Mouse (Mus musculus) midbrain, embryonic 11.5 days (tissue): ENCODE measurements around the gene Nphs1. TPM values are rescaled to one million over a fixed set of nuclear protein-coding genes. Genes with fewer than 3 reads are reported as not detected.
"Not testable (repeated sequence)": the region's sequence is repeated elsewhere in the genome, so short reads cannot be mapped to it uniquely, and the experiment has no call there.

ENCODE experiments used
- ATAC-seq: fragments of 200-750 bp; cut with Nextera tagmentation; 2 replicates; pipeline ENCODE4 v1.8.0; 2017; ENCODE audit warnings: moderate TSS enrichment, moderate library complexity; ENCODE audit not compliant: low FRiP score
- DNase-seq: peaks from one replicate; pipeline ENCODE4 v3.0.0; 2015; ENCODE audit warnings: low spot score; ENCODE audit errors: missing footprints
- H3K27ac ChIP-seq: fragments of 300-500 bp; sonication (generic); 2 replicates; pipeline ENCODE4 v1.5.1; 2014; ENCODE audit warnings: low read depth, low read length
- H3K27me3 ChIP-seq: fragments of 300-500 bp; sonication (generic); 2 replicates; pipeline ENCODE4 v1.6.1; 2014; ENCODE audit warnings: mild to moderate bottlenecking, low read length, moderate library complexity, mixed read lengths; ENCODE audit not compliant: control insufficient read depth, insufficient read depth
- H3K36me3 ChIP-seq: fragments of 300-500 bp; sonication (generic); 2 replicates; pipeline ENCODE4 v1.6.1; 2014; ENCODE audit warnings: mild to moderate bottlenecking, low read length, moderate library complexity, mixed read lengths; ENCODE audit not compliant: control insufficient read depth, insufficient read depth
- H3K4me1 ChIP-seq: fragments of 300-500 bp; sonication (generic); 2 replicates; pipeline ENCODE4 v1.6.1; 2014; ENCODE audit warnings: low read length; ENCODE audit not compliant: control insufficient read depth, insufficient read depth
- H3K4me2 ChIP-seq: fragments of 300-500 bp; sonication (generic); 2 replicates; pipeline ENCODE4 v1.6.1; 2014; ENCODE audit warnings: mild to moderate bottlenecking, moderate library complexity
- H3K4me3 ChIP-seq: fragments of 300-500 bp; sonication (generic); 2 replicates; pipeline ENCODE4 v1.5.1; 2014; ENCODE audit warnings: low read depth, low read length
- H3K9ac ChIP-seq: fragments of 300-500 bp; sonication (generic); 2 replicates; pipeline ENCODE4 v1.6.1; 2014; ENCODE audit warnings: low read length
- H3K9me3 ChIP-seq: fragments of 300-500 bp; sonication (generic); 2 replicates; pipeline ENCODE4 v1.6.1; 2016; ENCODE audit warnings: low read length; ENCODE audit not compliant: control insufficient read depth
- WGBS: fragments of 180-500 bp; shearing (Covaris S2); extraction: QIAGEN DNeasy Blood & Tissue Kit; methylation state at CpG from one replicate; pipeline ENCODE4 v1.1.7; 2014; 5-methylcytosine and 5-hydroxymethylcytosine counted together
- polyA plus RNA-seq: library from polyadenylated mRNA; unstranded; fragments of >200 nt; fragmentation: Nextera tagmentation; extraction: Ambion mirVana; gene quantifications from 2 replicates; pipeline ENCODE4 v1.2.1, GENCODE M21; 2014

Gene Nphs1
- polyA plus RNA-seq, 1 experiment from 2014 or later: not detected

GRCm38 (mm10) chr7:30495506-30496042 is 37.5 kb downstream of the Nphs1 start:
- not testable (repeated sequence) for H3K27ac ChIP-seq, H3K27me3 ChIP-seq, H3K9me3 ChIP-seq, H3K9ac ChIP-seq, H3K4me2 ChIP-seq, ATAC-seq, DNase-seq, H3K4me3 ChIP-seq, H3K4me1 ChIP-seq, H3K36me3 ChIP-seq
- 62% methylated on average over 5 of the region's 5 CpGs for WGBS

- not testable (repeated sequence) for H3K36me3 ChIP-seq, ATAC-seq, H3K4me1 ChIP-seq, H3K27ac ChIP-seq, H3K9me3 ChIP-seq, H3K27me3 ChIP-seq, H3K4me3 ChIP-seq, H3K9ac ChIP-seq, H3K4me2 ChIP-seq
- WGBS: 79% methylated on average over 5 of the region's 5 CpGs
- peak; percentile 84 for DNase-seq
Measured at GRCm38 (mm10) chr7:30501159-30501558, 43.0 kb downstream of the Nphs1 start.

- no peak overlapping the region for H3K27ac ChIP-seq
- H3K9ac ChIP-seq: no peak overlapping the region
- ATAC-seq: no peak
- no peak overlapping the region for H3K4me3 ChIP-seq
- no peaks in the 10 kb centered on the region for H3K27me3 ChIP-seq
- H3K9me3 ChIP-seq: no peaks in the 10 kb centered on the region
- no peaks in the 10 kb centered on the region for H3K4me1 ChIP-seq
- H3K36me3 ChIP-seq: no peaks in the 10 kb centered on the region
- 71% methylated on average over 4 of the region's 4 CpGs for WGBS
- DNase-seq: no peak
- H3K4me2 ChIP-seq: no peak overlapping the region
Measured at GRCm38 (mm10) chr7:30508061-30508460, 49.9 kb downstream of the Nphs1 start.

- H3K4me3 ChIP-seq: no peak overlapping the region
- WGBS: 58% methylated on average over 24 of the region's 24 CpGs
- no peak for DNase-seq
- H3K9ac ChIP-seq: no peak overlapping the region
- no peaks in the 10 kb centered on the region for H3K27me3 ChIP-seq
- ATAC-seq: no peak
- H3K9me3 ChIP-seq: no peaks in the 10 kb centered on the region
- no peak overlapping the region for H3K4me2 ChIP-seq
- no peaks in the 10 kb centered on the region for H3K4me1 ChIP-seq
- H3K36me3 ChIP-seq: no peaks in the 10 kb centered on the region
- H3K27ac ChIP-seq: no peak overlapping the region
Measured at GRCm38 (mm10) chr7:30515003-30515760, 57.1 kb downstream of the Nphs1 start.

GRCm38 (mm10) chr7:30518325-30518724 is 60.2 kb downstream of the Nphs1 start:
- H3K36me3 ChIP-seq: peaks cover under 1% of the 10 kb centered on the region; the same call in 1 of the 2 replicates
- no peak overlapping the region for H3K4me3 ChIP-seq
- H3K27me3 ChIP-seq: no peaks in the 10 kb centered on the region
- WGBS: 40% methylated on average over 8 of the region's 8 CpGs
- no peak for ATAC-seq
- H3K4me1 ChIP-seq: no peaks in the 10 kb centered on the region
- H3K9ac ChIP-seq: no peak overlapping the region
- no peak overlapping the region for H3K4me2 ChIP-seq
- H3K9me3 ChIP-seq: no peaks in the 10 kb centered on the region
- H3K27ac ChIP-seq: no peak overlapping the region
- DNase-seq: no peak

DNA sequence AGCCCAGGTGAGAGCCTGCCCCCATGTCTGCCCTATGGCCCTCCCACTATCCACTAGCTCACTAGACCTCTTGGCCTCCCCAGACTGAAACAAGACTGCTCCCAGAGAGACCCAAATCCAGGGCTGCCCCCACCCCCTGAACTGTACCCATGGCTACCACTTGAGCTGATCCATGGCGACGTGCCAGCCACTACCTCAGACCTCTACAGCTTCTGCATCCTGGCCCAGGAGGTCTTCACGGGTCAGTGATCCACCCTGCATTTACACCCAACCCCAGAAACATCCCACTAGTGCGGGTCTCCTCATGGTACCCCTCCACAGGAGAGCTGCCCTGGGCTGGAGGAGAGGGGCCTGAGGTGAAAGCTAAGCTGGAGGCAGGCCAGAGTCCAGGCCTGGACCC is 62.3 kb downstream of the Nphs1 start:
- ATAC-seq (peak; percentile 47), DNase-seq (no peak)
- Histone ChIP-seq H3K27me3 (no peaks in the 10 kb centered on the region), H3K36me3 (peaks cover 15% of the 10 kb centered on the region; the same call in 1 of the 2 replicates), H3K27ac (no peak overlapping the region), H3K4me2 (no peak overlapping the region), H3K4me3 (no peak overlapping the region), H3K9me3 (no peaks in the 10 kb centered on the region), H3K4me1 (no peaks in the 10 kb centered on the region), H3K9ac (no peak overlapping the region)
- WGBS: 51% methylated on average over 4 of the region's 4 CpGs

DNA sequence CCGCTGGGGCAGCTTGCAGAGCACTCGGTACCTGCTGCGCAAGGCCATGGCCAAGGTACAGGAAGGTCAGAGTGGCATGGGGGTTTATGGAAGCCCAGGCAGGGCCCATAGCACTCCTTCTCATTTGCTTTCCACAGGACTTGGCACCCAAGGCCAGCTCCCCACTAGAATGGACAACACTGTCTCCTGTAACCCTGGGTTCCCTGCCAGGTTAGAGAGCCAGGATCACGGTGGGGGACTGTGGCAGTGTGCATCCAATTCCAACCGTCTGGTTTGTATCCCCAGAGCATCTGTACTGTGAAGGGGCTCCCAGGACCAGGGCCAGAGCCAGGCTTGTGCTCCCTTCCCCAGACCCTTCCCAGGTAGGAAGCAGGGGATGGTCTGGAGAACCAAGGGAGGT is 62.7 kb downstream of the Nphs1 start:
- 70% methylated on average over 5 of the region's 5 CpGs for WGBS

DNA sequence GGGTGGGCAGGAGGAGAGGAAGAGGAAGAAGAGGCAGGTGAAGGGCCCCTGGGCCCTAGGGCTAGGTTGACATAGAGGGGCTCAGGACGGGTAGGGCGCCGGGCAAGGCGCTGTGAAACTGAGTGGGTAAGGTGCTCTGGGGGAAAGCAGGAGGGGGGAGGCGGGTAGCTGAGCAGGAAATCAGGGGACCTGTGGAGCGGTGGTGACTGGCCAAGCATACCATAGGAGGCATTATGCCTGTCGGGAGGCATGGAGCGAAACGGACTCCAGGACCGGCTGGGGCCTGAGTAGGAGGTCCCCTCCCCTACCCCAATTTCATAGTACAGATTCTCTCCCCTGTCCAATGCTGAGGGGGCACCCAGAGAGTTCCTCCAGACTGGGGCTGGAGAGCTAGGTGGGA is 64.8 kb downstream of the Nphs1 start:
- Histone ChIP-seq H3K4me1 (no peaks in the 10 kb centered on the region), H3K36me3 (peaks cover 32% of the 10 kb centered on the region), H3K9me3 (no peaks in the 10 kb centered on the region), H3K9ac (no peak overlapping the region), H3K4me2 (no peak overlapping the region), H3K27me3 (no peaks in the 10 kb centered on the region), H3K4me3 (no peak overlapping the region), H3K27ac (no peak overlapping the region)
- 88% methylated on average over 10 of the region's 10 CpGs for WGBS
- ATAC-seq: no peak
- DNase-seq: no peak

More for the DNA sequence above, 62.7 kb downstream of the Nphs1 start:
- DNase-seq (no peak), ATAC-seq (no peak)
- no peak overlapping the region for H3K9ac ChIP-seq
- no peak overlapping the region for H3K4me3 ChIP-seq
- no peak overlapping the region for H3K4me2 ChIP-seq
- peaks cover 19% of the 10 kb centered on the region; the same call in 1 of the 2 replicates for H3K36me3 ChIP-seq
- no peaks in the 10 kb centered on the region for H3K27me3 ChIP-seq
- H3K4me1 ChIP-seq: no peaks in the 10 kb centered on the region
- H3K9me3 ChIP-seq: no peaks in the 10 kb centered on the region
- no peak overlapping the region for H3K27ac ChIP-seq

DNA sequence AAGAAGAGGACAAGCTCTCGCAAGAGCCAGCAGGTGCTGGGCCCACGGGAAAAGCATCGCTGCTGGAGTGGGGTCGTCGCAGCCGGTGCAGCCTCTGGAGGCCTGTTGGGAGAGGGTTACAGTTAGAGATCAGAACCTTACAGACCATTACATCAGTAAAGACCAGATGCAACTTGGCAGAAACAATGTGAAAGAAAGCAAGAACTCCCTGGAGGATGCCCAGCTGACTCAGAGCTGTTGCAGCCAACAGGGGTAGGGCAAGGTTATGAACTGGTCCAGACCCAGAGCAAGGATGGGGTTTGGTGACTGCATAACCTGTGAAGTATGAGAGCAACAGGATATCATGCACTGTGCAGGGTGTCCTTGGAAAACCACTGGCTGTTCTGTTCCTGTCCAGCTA is 66.4 kb downstream of the Nphs1 start:
- no peak for ATAC-seq

More for the DNA sequence above, 66.4 kb downstream of the Nphs1 start:
- no peak for DNase-seq
- Histone ChIP-seq H3K9me3 (no peaks in the 10 kb centered on the region), H3K27ac (no peak overlapping the region), H3K4me1 (no peaks in the 10 kb centered on the region), H3K36me3 (peaks cover 42% of the 10 kb centered on the region), H3K4me2 (no peak overlapping the region), H3K27me3 (no peaks in the 10 kb centered on the region), H3K9ac (no peak overlapping the region), H3K4me3 (no peak overlapping the region)
- WGBS: 82% methylated on average over 6 of the region's 6 CpGs
